Mouse (Mus musculus) myocyte (in vitro differentiated cells): ENCODE results near the gene Ccdc71. TPM values are rescaled to one million over a fixed set of nuclear protein-coding genes. Genes with fewer than 3 reads are reported as not detected.
A peak's percentile ranks its signal among the peaks of the same experiment; 100 is the strongest.

Source experiments
- H3K27me3 ChIP-seq: one replicate; pipeline ENCODE4 v1.6.1; 2011; ENCODE audit not compliant: control insufficient read depth, insufficient read depth, insufficient read length
- H3K36me3 ChIP-seq: one replicate; pipeline ENCODE4 v1.6.1; 2011; ENCODE audit not compliant: control insufficient read depth, insufficient read depth
- H3K4me2 ChIP-seq: one replicate; pipeline ENCODE4 v1.6.1; 2011; ENCODE audit warnings: low read depth, control low read depth
- H3K4me3 ChIP-seq: one replicate; pipeline ENCODE4 v1.5.1; 2011; ENCODE audit warnings: mild to moderate bottlenecking, control low read depth, moderate library complexity
- H3K79me2 ChIP-seq: one replicate; pipeline ENCODE4 v1.6.1; 2011; ENCODE audit not compliant: control insufficient read depth, insufficient read depth
- H3ac ChIP-seq: one replicate; pipeline ENCODE4 v1.6.1; 2011; ENCODE audit not compliant: control insufficient read depth, insufficient read length
- CEBPB ChIP-seq: IDR thresholded peaks from 2 replicates; pipeline ENCODE4 v1.6.1; 2011; ENCODE audit warnings: mild to moderate bottlenecking, moderate library complexity; ENCODE audit not compliant: poor library complexity, insufficient read depth, severe bottlenecking
- E2F4 ChIP-seq: IDR thresholded peaks from one replicate; pipeline ENCODE4 v1.6.1; 2011; ENCODE audit warnings: mild to moderate bottlenecking, control low read depth, moderate library complexity; ENCODE audit not compliant: insufficient read depth
- MAX ChIP-seq: IDR thresholded peaks from one replicate; pipeline ENCODE4 v1.6.1; 2011; ENCODE audit warnings: low read depth, mild to moderate bottlenecking, control low read depth
- MYOD1 ChIP-seq, 3 experiments: IDR thresholded peaks; one replicate each; pipeline ENCODE4 v1.6.1; 2011; ENCODE audit warnings: control low read depth in 2 of 3, low read depth in 2 of 3, mild to moderate bottlenecking in 2 of 3, moderate library complexity in 1 of 3; ENCODE audit not compliant: insufficient read length in 2 of 3, control insufficient read depth in 1 of 3
- MYOG ChIP-seq, 3 experiments: IDR thresholded peaks; one replicate each; pipeline ENCODE4 v1.6.1; 2011; ENCODE audit warnings: control low read depth in 2 of 3, low read depth in 2 of 3, mild to moderate bottlenecking in 2 of 3; ENCODE audit not compliant: insufficient read length in 2 of 3, control insufficient read depth in 1 of 3, insufficient read depth in 1 of 3
- POLR2A ChIP-seq: IDR thresholded peaks from one replicate; pipeline ENCODE4 v1.6.1; 2011; ENCODE audit warnings: low read depth, mild to moderate bottlenecking, control low read depth, moderate library complexity; ENCODE audit not compliant: insufficient read length
- POLR2AphosphoS2 ChIP-seq: IDR thresholded peaks from one replicate; pipeline ENCODE4 v1.6.1; 2011; ENCODE audit warnings: low read depth, control low read depth; ENCODE audit not compliant: insufficient read length
- REST ChIP-seq: IDR thresholded peaks from one replicate; pipeline ENCODE4 v1.6.1; 2011; ENCODE audit warnings: mild to moderate bottlenecking, control low read depth, moderate library complexity; ENCODE audit not compliant: insufficient read depth, insufficient read length
- SRF ChIP-seq: IDR thresholded peaks from one replicate; pipeline ENCODE4 v1.6.1; 2011; ENCODE audit warnings: low read depth; ENCODE audit not compliant: control insufficient read depth, insufficient read length
- TCF12 ChIP-seq: IDR thresholded peaks from one replicate; pipeline ENCODE4 v1.6.1; 2011; ENCODE audit warnings: mild to moderate bottlenecking, control low read depth; ENCODE audit not compliant: poor library complexity, insufficient read depth, severe bottlenecking
- TCF3 ChIP-seq: IDR thresholded peaks from one replicate; pipeline ENCODE4 v1.6.1; 2011; ENCODE audit warnings: low read depth, control low read depth; ENCODE audit not compliant: insufficient read length
- USF1 ChIP-seq: IDR thresholded peaks from one replicate; pipeline ENCODE4 v1.6.1; 2011; ENCODE audit warnings: low read depth, mild to moderate bottlenecking, control low read depth, moderate library complexity
- polyA plus RNA-seq: library from polyadenylated mRNA; unstranded; fragments of >200 nt; fragmentation: generic; extraction: Trizol; gene quantifications from one replicate; pipeline ENCODE4 v1.2.1, GENCODE M21; 2012; ENCODE audit warnings: missing spikeins

The Ccdc71 gene
- polyA plus RNA-seq, 1 experiment = 30.4 TPM

GRCm38 (mm10) chr9:108452291-108452906 lies 7.9 kb upstream of the Ccdc71 start:
- Histone ChIP-seq H3ac (no peak overlapping the region), H3K4me2 (peak overlapping the region; percentile 80), H3K27me3 (no peaks in the 10 kb centered on the region), H3K4me3 (peak overlapping the region; percentile 17), H3K36me3 (no peaks in the 10 kb centered on the region), H3K79me2 (no peaks in the 10 kb centered on the region)
- TF ChIP-seq REST (no peak), E2F4 (no peak), SRF (no peak), TCF3 (no peak), MYOG (IDR thresholded peaks at IDR 0.05; ENCODE audit: control insufficient read depth in 1 of 3, insufficient read depth in 1 of 3, insufficient read length in 2 of 3, low read depth in 2 of 3) (no peak)

GRCm38 (mm10) chr9:108452911-108453310 lies 7.4 kb upstream of the Ccdc71 start:
- Histone ChIP-seq H3K4me2 (peak overlapping the region; percentile 80), H3K27me3 (no peaks in the 10 kb centered on the region), H3K79me2 (no peaks in the 10 kb centered on the region), H3ac (no peak overlapping the region), H3K36me3 (no peaks in the 10 kb centered on the region), H3K4me3 (peak overlapping the region; percentile 17)
- no peak for TF ChIP-seq CEBPB
- no peak for TF ChIP-seq USF1
- TF ChIP-seq MAX = no peak
- TF ChIP-seq MYOD1 (IDR thresholded peaks at IDR 0.05; ENCODE audit: control insufficient read depth in 1 of 3, insufficient read length in 2 of 3, low read depth in 2 of 3) = no peak
- TF ChIP-seq REST = no peak
- no peak for TF ChIP-seq POLR2A
- no peak for TF ChIP-seq TCF12

- no peaks in the 10 kb centered on the region for H3K36me3 ChIP-seq
- no peak overlapping the region for H3K4me3 ChIP-seq
- no peak overlapping the region for H3ac ChIP-seq
- H3K4me2 ChIP-seq = no peak overlapping the region
- TF ChIP-seq CEBPB = no peak
- TF ChIP-seq MYOG (IDR thresholded peaks at IDR 0.05; ENCODE audit: control insufficient read depth in 1 of 3, insufficient read depth in 1 of 3, insufficient read length in 2 of 3, low read depth in 2 of 3) = no peak
- no peak for TF ChIP-seq MYOD1 (IDR thresholded peaks at IDR 0.05; ENCODE audit: control insufficient read depth in 1 of 3, insufficient read length in 2 of 3, low read depth in 2 of 3)
- no peak for TF ChIP-seq TCF3
- TF ChIP-seq REST = no peak
- no peak for TF ChIP-seq SRF
- TF ChIP-seq POLR2AphosphoS2 = no peak
- no peak for TF ChIP-seq E2F4
- no peak for TF ChIP-seq POLR2A
- TF ChIP-seq TCF12 = no peak
- TF ChIP-seq MAX = no peak
- no peak for TF ChIP-seq USF1
- H3K27me3 ChIP-seq = no peaks in the 10 kb centered on the region
- H3K79me2 ChIP-seq = no peaks in the 10 kb centered on the region
Measured at GRCm38 (mm10) chr9:108453458-108453857, 6.9 kb upstream of the Ccdc71 start.

- Histone ChIP-seq H3K4me2 (no peak overlapping the region), H3K36me3 (no peaks in the 10 kb centered on the region), H3K27me3 (no peaks in the 10 kb centered on the region), H3K4me3 (no peak overlapping the region), H3ac (no peak overlapping the region), H3K79me2 (no peaks in the 10 kb centered on the region)
- TF ChIP-seq MAX = no peak
- no peak for TF ChIP-seq TCF12
- TF ChIP-seq E2F4 = no peak
- TF ChIP-seq SRF = no peak
- no peak for TF ChIP-seq REST
- no peak for TF ChIP-seq MYOD1 (IDR thresholded peaks at IDR 0.05; ENCODE audit: control insufficient read depth in 1 of 3, insufficient read length in 2 of 3, low read depth in 2 of 3)
- no peak for TF ChIP-seq POLR2AphosphoS2
- no peak for TF ChIP-seq MYOG (IDR thresholded peaks at IDR 0.05; ENCODE audit: control insufficient read depth in 1 of 3, insufficient read depth in 1 of 3, insufficient read length in 2 of 3, low read depth in 2 of 3)
- TF ChIP-seq CEBPB = no peak
- no peak for TF ChIP-seq POLR2A
- no peak for TF ChIP-seq TCF3
- no peak for TF ChIP-seq USF1
Measured at GRCm38 (mm10) chr9:108454429-108454828, 5.9 kb upstream of the Ccdc71 start.

GRCm38 (mm10) chr9:108455747-108456571 lies 4.4 kb upstream of the Ccdc71 start:
- H3K4me2 ChIP-seq = no peak overlapping the region

More at GRCm38 (mm10) chr9:108455747-108456571, 4.4 kb upstream of the Ccdc71 start:
- H3K4me3 ChIP-seq = no peak overlapping the region
- TF ChIP-seq USF1 (no peak), REST (no peak), TCF3 (no peak), POLR2AphosphoS2 (no peak), MAX (no peak), MYOG (IDR thresholded peaks at IDR 0.05; ENCODE audit: control insufficient read depth in 1 of 3, insufficient read depth in 1 of 3, insufficient read length in 2 of 3, low read depth in 2 of 3) (no peak)
- H3ac ChIP-seq = no peak overlapping the region
- peaks cover 4% of the 10 kb centered on the region for H3K79me2 ChIP-seq
- no peaks in the 10 kb centered on the region for H3K27me3 ChIP-seq
- H3K36me3 ChIP-seq = no peaks in the 10 kb centered on the region
